Mouse (Mus musculus) lung, postnatal 0 days (tissue): ENCODE results near the gene Dock8.

Experiments
- CTCF ChIP-seq: IDR thresholded peaks from 2 replicates; pipeline ENCODE4 v1.5.1; 2016; ENCODE audit warnings: antibody characterized with exemption, mild to moderate bottlenecking
- EP300 ChIP-seq: IDR thresholded peaks from 2 replicates; pipeline ENCODE4 v1.6.1; 2016; ENCODE audit warnings: antibody characterized with exemption, mild to moderate bottlenecking, control low read depth

DNA sequence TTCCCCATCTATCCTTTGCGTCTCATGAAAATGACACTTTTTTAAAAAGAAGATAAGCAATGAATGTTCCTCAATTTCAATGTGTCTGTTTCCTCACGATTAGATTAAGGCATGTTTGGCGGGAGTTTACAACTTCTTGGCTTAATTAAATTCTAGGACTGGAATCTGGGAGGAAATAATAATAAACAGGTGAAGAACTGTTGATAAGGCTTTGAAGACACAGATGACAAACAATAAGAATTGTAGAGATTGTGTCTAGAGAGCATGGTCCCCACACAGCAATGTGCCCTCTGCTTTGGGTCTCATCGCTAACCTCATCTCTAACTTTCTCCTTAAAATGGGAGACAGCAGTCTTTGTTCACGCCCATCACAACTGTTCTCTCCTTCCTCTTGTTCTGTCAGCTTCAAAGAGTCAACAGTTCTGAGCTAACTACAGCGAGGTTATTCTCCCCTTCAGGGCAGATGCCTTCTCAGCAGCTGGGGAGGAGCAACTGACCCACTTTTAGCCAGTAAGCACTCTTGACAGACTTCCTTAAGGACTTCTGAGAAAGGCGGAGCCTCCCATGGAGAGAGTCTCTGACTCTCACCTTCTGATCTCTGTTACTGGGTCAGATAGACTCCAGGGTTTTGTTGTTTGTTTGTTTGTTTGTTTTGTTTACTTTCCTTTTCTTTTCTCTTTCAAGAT lies 9.1 kb upstream of the Dock8 start:
- TF ChIP-seq CTCF, result no peak
- TF ChIP-seq EP300, result no peak
